Mouse (Mus musculus) megakaryocyte, embryonic 14.5 days (primary cell): ENCODE data around the gene Itpk1.

ENCODE experiments used
- FLI1 ChIP-seq: IDR thresholded peaks from 2 replicates; pipeline ENCODE4 v1.6.1; 2012; ENCODE audit warnings: low read length, inconsistent platforms, mixed read lengths
- GATA1 ChIP-seq: IDR thresholded peaks from 3 replicates; pipeline ENCODE4 v1.6.1; 2012; ENCODE audit warnings: mixed read lengths, low read length, inconsistent platforms, borderline replicate concordance

GRCm38 (mm10) chr12:102684720-102685386 lies 19.9 kb downstream of the Itpk1 start:
- no peak for TF ChIP-seq GATA1
- TF ChIP-seq FLI1 = no peak
